Comparison of ENCODE assay signal across 11 mouse cellular contexts in genomic region chr5:112252400-112252799, GRCm38 (mm10). TPM values are rescaled to one million over a fixed set of nuclear protein-coding genes. Genes with fewer than 3 reads are reported as not detected.
DNase-seq lines count a peak whose midpoint lies in the region; ATAC-seq and TF ChIP-seq lines count a peak whose summit lies in the region.
"Had no signal": no experiment of that assay in that cellular context is flagged by ENCODE, and none has a peak within 500 bp of the region (broad histone marks: within the 10 kb centered on the region; RNA-seq: fewer than 3 reads in every experiment).

Gene Cryba4 (minus strand): TSS chr5:112252518.

- TF ChIP-seq CTCF in lung, postnatal 0 days (IDR thresholded peaks at IDR 0.05), result no peak
- no peak for TF ChIP-seq CTCF in liver, postnatal 0 days (IDR thresholded peaks at IDR 0.05; ENCODE audit: low read depth)

- no peak for ATAC-seq in embryonic facial prominence, embryonic 12.5 days (ENCODE audit: insufficient number of reproducible peaks, insufficient read depth, low FRiP score, low TSS enrichment)
- ATAC-seq in lung, postnatal 0 days, result no peak
- no peak for ATAC-seq in heart, embryonic 15.5 days (replicated peaks; ENCODE audit: insufficient number of reproducible peaks, insufficient read depth, low FRiP score, low read depth)
- no peak for ATAC-seq in liver, postnatal 0 days

- no peak for DNase-seq in embryonic facial prominence, embryonic 10.5 days (ENCODE audit: low spot score)
- DNase-seq in lung, postnatal 0 days (ENCODE audit: low spot score), result no peak
- no peak for DNase-seq in lung, postnatal 36 days
- no peak for DNase-seq in liver, postnatal 0 days
- DNase-seq in urinary bladder, postnatal 4 days (ENCODE audit: low spot score in 2 of 2), result no peak
- no peak for DNase-seq in lung, postnatal 14 days
- DNase-seq: cerebellum, postnatal 10 days had no signal

- H3K27ac ChIP-seq in embryonic facial prominence, embryonic 12.5 days, result no peak within 1 kb of the TSS
- no peak within 1 kb of the TSS; the same call in 1 of the 2 replicates for H3K27ac ChIP-seq in embryonic facial prominence, embryonic 10.5 days (replicated peaks)
- H3K27ac ChIP-seq in lung, postnatal 0 days (ENCODE audit: low read length), result 0 out of 2 replicates have a peak within 1 kb of the TSS, but pooled peaks have one; percentile 4
- 0 out of 2 replicates have a peak within 1 kb of the TSS, but pooled peaks have one; percentile 15 for H3K27ac ChIP-seq in heart, embryonic 15.5 days
- peak within 1 kb of the TSS; percentile 66 for H3K27ac ChIP-seq in liver, postnatal 0 days (ENCODE audit: low read depth)
- H3K27ac ChIP-seq: hindbrain, embryonic 12.5 days; stomach, embryonic 15.5 days had no signal

- no peak within 1 kb of the TSS for H3K4me3 ChIP-seq in embryonic facial prominence, embryonic 12.5 days
- H3K4me3 ChIP-seq in embryonic facial prominence, embryonic 10.5 days, result no peak within 1 kb of the TSS
- H3K4me3 ChIP-seq in lung, postnatal 0 days (ENCODE audit: low read depth, low read length), result no peak within 1 kb of the TSS
- no peak within 1 kb of the TSS for H3K4me3 ChIP-seq in heart, embryonic 15.5 days
- no peak within 1 kb of the TSS for H3K4me3 ChIP-seq in liver, postnatal 0 days (ENCODE audit: low read depth, low read length)
- H3K4me3 ChIP-seq: hindbrain, embryonic 12.5 days; stomach, embryonic 15.5 days had no signal

- no peaks in the 10 kb centered on the region for H3K36me3 ChIP-seq in embryonic facial prominence, embryonic 12.5 days
- no peaks in the 10 kb centered on the region for H3K36me3 ChIP-seq in embryonic facial prominence, embryonic 10.5 days (replicated peaks)
- no peaks in the 10 kb centered on the region for H3K36me3 ChIP-seq in lung, postnatal 0 days (ENCODE audit: insufficient read depth, low read length)
- no peaks in the 10 kb centered on the region for H3K36me3 ChIP-seq in heart, embryonic 15.5 days
- no peaks in the 10 kb centered on the region for H3K36me3 ChIP-seq in liver, postnatal 0 days (replicated peaks; ENCODE audit: insufficient read depth, low read length)
- H3K36me3 ChIP-seq: hindbrain, embryonic 12.5 days; stomach, embryonic 15.5 days had no signal

- H3K4me2 ChIP-seq in embryonic facial prominence, embryonic 12.5 days (replicated peaks), result no peak within 1 kb of the TSS
- H3K4me2 ChIP-seq in lung, postnatal 0 days (replicated peaks; ENCODE audit: low read depth, low read length), result no peak within 1 kb of the TSS
- no peak within 1 kb of the TSS for H3K4me2 ChIP-seq in heart, embryonic 15.5 days
- H3K4me2 ChIP-seq in liver, postnatal 0 days (ENCODE audit: low read depth, low read length), result peak within 1 kb of the TSS; percentile 26; the same call in 1 of the 2 replicates
- H3K4me2 ChIP-seq: hindbrain, embryonic 12.5 days; stomach, embryonic 15.5 days had no signal

- H3K9me3 ChIP-seq in embryonic facial prominence, embryonic 12.5 days, result no peaks in the 10 kb centered on the region
- no peaks in the 10 kb centered on the region for H3K9me3 ChIP-seq in embryonic facial prominence, embryonic 10.5 days
- H3K9me3 ChIP-seq in lung, postnatal 0 days (ENCODE audit: low read length), result no peaks in the 10 kb centered on the region
- no peaks in the 10 kb centered on the region for H3K9me3 ChIP-seq in heart, embryonic 15.5 days (replicated peaks)
- H3K9me3 ChIP-seq in liver, postnatal 0 days (ENCODE audit: low read length), result no peaks in the 10 kb centered on the region
- H3K9me3 ChIP-seq: hindbrain, embryonic 12.5 days; stomach, embryonic 15.5 days had no signal

- no peaks in the 10 kb centered on the region for H3K27me3 ChIP-seq in embryonic facial prominence, embryonic 12.5 days
- H3K27me3 ChIP-seq in embryonic facial prominence, embryonic 10.5 days (replicated peaks; ENCODE audit: low read depth, poor library complexity, severe bottlenecking), result 0 out of 2 replicates have a peak, but pooled peaks cover 2% of the 10 kb centered on the region
- no peaks in the 10 kb centered on the region for H3K27me3 ChIP-seq in lung, postnatal 0 days (replicated peaks; ENCODE audit: insufficient read depth, low read length)
- peaks cover 10% of the 10 kb centered on the region for H3K27me3 ChIP-seq in heart, embryonic 15.5 days
- H3K27me3 ChIP-seq in liver, postnatal 0 days (ENCODE audit: insufficient read depth, low read length), result no peaks in the 10 kb centered on the region
- H3K27me3 ChIP-seq: hindbrain, embryonic 12.5 days had no signal

- no peak for TF ChIP-seq EP300 in lung, postnatal 0 days (IDR thresholded peaks at IDR 0.05)
- TF ChIP-seq EP300 in liver, postnatal 0 days (IDR thresholded peaks at IDR 0.05; ENCODE audit: low read depth), result no peak

- H3K4me1 ChIP-seq in embryonic facial prominence, embryonic 12.5 days, result no peaks in the 10 kb centered on the region
- H3K4me1 ChIP-seq in embryonic facial prominence, embryonic 10.5 days, result peaks cover 14% of the 10 kb centered on the region
- peaks cover 4% of the 10 kb centered on the region for H3K4me1 ChIP-seq in lung, postnatal 0 days (ENCODE audit: insufficient read depth, low read depth, low read length)
- H3K4me1 ChIP-seq in heart, embryonic 15.5 days (replicated peaks), result peaks cover 40% of the 10 kb centered on the region
- H3K4me1 ChIP-seq in liver, postnatal 0 days (ENCODE audit: insufficient read depth), result peaks cover 29% of the 10 kb centered on the region

- 52% methylated on average over 2 of the region's 2 CpGs for WGBS in embryonic facial prominence, embryonic 12.5 days
- 78% methylated on average over 2 of the region's 2 CpGs for WGBS in embryonic facial prominence, embryonic 10.5 days
- WGBS in lung, postnatal 0 days, result 43% methylated on average over 2 of the region's 2 CpGs
- 41% methylated on average over 2 of the region's 2 CpGs for WGBS in heart, embryonic 15.5 days
- 63% methylated on average over 2 of the region's 2 CpGs for WGBS in liver, postnatal 0 days (ENCODE audit: insufficient replicate concordance)

- no peak within 1 kb of the TSS for H3K9ac ChIP-seq in embryonic facial prominence, embryonic 12.5 days
- no peak within 1 kb of the TSS for H3K9ac ChIP-seq in lung, postnatal 0 days (replicated peaks; ENCODE audit: low read depth)
- no peak within 1 kb of the TSS for H3K9ac ChIP-seq in heart, embryonic 15.5 days
- no peak within 1 kb of the TSS for H3K9ac ChIP-seq in liver, postnatal 0 days (replicated peaks)
- H3K9ac ChIP-seq: hindbrain, embryonic 12.5 days; stomach, embryonic 15.5 days had no signal

RNA-seq across cellular contexts. Expression of gene Cryba4, which starts in this region (rescaled TPM):
- polyA plus RNA-seq in embryonic facial prominence, embryonic 12.5 days (2016; fragmentation: Nextera tagmentation; extraction: Ambion mirVana), result 11.0 and 20.1 TPM in 2 replicates
- 0.35 and 0.69 TPM in 2 replicates for polyA plus RNA-seq in embryonic facial prominence, embryonic 10.5 days (2016; fragmentation: Nextera tagmentation; extraction: Ambion mirVana)
- 0.87 and 1.5 TPM in 2 replicates for polyA plus RNA-seq in lung, postnatal 0 days (2015; fragmentation: Nextera tagmentation; extraction: Ambion mirVana)
- 1.2 and 1.4 TPM in 2 replicates for polyA plus RNA-seq in heart, embryonic 15.5 days (2015; fragmentation: Nextera tagmentation; extraction: Ambion mirVana)
- polyA plus RNA-seq in liver, postnatal 0 days (2015; fragmentation: Nextera tagmentation; extraction: Ambion mirVana), result 0.59 and 0.86 TPM in 2 replicates

Comparison
In these comparisons a context has a peak if more than half of its experiments do, and no peak if none do; other contexts are left out.
1. H3K27ac ChIP-seq: peak in lung, postnatal 0 days (single experiment), heart, embryonic 15.5 days (single experiment) and liver, postnatal 0 days (single experiment); none in embryonic facial prominence, embryonic 12.5 days (single experiment) and embryonic facial prominence, embryonic 10.5 days (single experiment).